Mouse (Mus musculus) forebrain, embryonic 11.5 days (tissue): Measurements from ENCODE around the gene Abhd10. TPM values are rescaled to one million over a fixed set of nuclear protein-coding genes. Genes with fewer than 3 reads are reported as not detected.

ENCODE experiments used
- ATAC-seq: fragments of 200-750 bp; cut with Nextera tagmentation; replicated peaks from 2 replicates; pipeline ENCODE4 v1.8.0; 2017; ENCODE audit warnings: moderate TSS enrichment; ENCODE audit not compliant: low FRiP score
- DNase-seq: peaks from one replicate; pipeline ENCODE4 v3.0.0-alpha.2; 2017; ENCODE audit warnings: low spot score
- H3K27ac ChIP-seq: fragments of 300-500 bp; sonication (generic); 2 replicates; pipeline ENCODE4 v1.5.1; 2014; ENCODE audit warnings: low read depth, low read length
- H3K27me3 ChIP-seq: fragments of 300-500 bp; sonication (generic); 2 replicates; pipeline ENCODE4 v1.6.1; 2014; ENCODE audit warnings: mild to moderate bottlenecking, low read length, mixed read lengths; ENCODE audit not compliant: control insufficient read depth, insufficient read depth
- H3K36me3 ChIP-seq: fragments of 300-500 bp; sonication (generic); 2 replicates; pipeline ENCODE4 v1.6.1; 2014; ENCODE audit warnings: mild to moderate bottlenecking, low read length, moderate library complexity, mixed read lengths; ENCODE audit not compliant: control insufficient read depth, insufficient read depth
- H3K4me1 ChIP-seq: fragments of 300-500 bp; sonication (generic); replicated peaks from 2 replicates; pipeline ENCODE4 v1.6.1; 2014; ENCODE audit warnings: low read length, mixed read lengths; ENCODE audit not compliant: control insufficient read depth, insufficient read depth
- H3K4me2 ChIP-seq: fragments of 300-500 bp; sonication (generic); 2 replicates; pipeline ENCODE4 v1.6.1; 2014; ENCODE audit warnings: low read depth, mild to moderate bottlenecking, low read length, moderate library complexity, mixed read lengths; ENCODE audit not compliant: severe bottlenecking
- H3K4me3 ChIP-seq: fragments of 300-500 bp; sonication (generic); 2 replicates; pipeline ENCODE4 v1.5.1; 2014; ENCODE audit warnings: low read depth, low read length
- H3K9ac ChIP-seq: fragments of 300-500 bp; sonication (generic); 2 replicates; pipeline ENCODE4 v1.6.1; 2014; ENCODE audit warnings: low read length
- H3K9me3 ChIP-seq: fragments of 300-500 bp; sonication (generic); 2 replicates; pipeline ENCODE4 v1.6.1; 2016; ENCODE audit warnings: low read length, mixed read lengths; ENCODE audit not compliant: control insufficient read depth
- WGBS: fragments of 180-500 bp; shearing (Covaris S2); extraction: QIAGEN DNeasy Blood & Tissue Kit; methylation state at CpG from one replicate; pipeline ENCODE4 v1.1.7; 2014; 5-methylcytosine and 5-hydroxymethylcytosine counted together
- polyA plus RNA-seq: library from polyadenylated mRNA; unstranded; fragments of >200 nt; fragmentation: Nextera tagmentation; extraction: Ambion mirVana; gene quantifications from 2 replicates; pipeline ENCODE4 v1.2.1, GENCODE M21; 2014

Abhd10 gene
- polyA plus RNA-seq, 1 experiment from 2014 or later = 36.2 TPM

GRCm38 (mm10) chr16:45756855-45757254 lies 14.1 kb upstream of the Abhd10 start:
- H3K9ac ChIP-seq = no peak overlapping the region
- H3K27me3 ChIP-seq = no peaks in the 10 kb centered on the region
- H3K27ac ChIP-seq = no peak overlapping the region
- WGBS = 47% methylated on average over 9 of the region's 9 CpGs
- H3K9me3 ChIP-seq = no peaks in the 10 kb centered on the region
- no peaks in the 10 kb centered on the region for H3K4me1 ChIP-seq
- H3K4me3 ChIP-seq = no peak overlapping the region
- DNase-seq (no peak), ATAC-seq (peak; percentile 66; the same call in 1 of the 2 replicates)
- no peaks in the 10 kb centered on the region; the same call in 1 of the 2 replicates for H3K36me3 ChIP-seq
- no peak overlapping the region for H3K4me2 ChIP-seq

GRCm38 (mm10) chr16:45743591-45744144 lies 913 bp upstream of the Abhd10 start:
- no peak overlapping the region for H3K4me3 ChIP-seq
- no peaks in the 10 kb centered on the region for H3K36me3 ChIP-seq
- no peak overlapping the region for H3K27ac ChIP-seq
- no peaks in the 10 kb centered on the region for H3K9me3 ChIP-seq
- ATAC-seq = no peak
- peak overlapping the region; percentile 59; the same call in 1 of the 2 replicates for H3K4me2 ChIP-seq
- H3K4me1 ChIP-seq = 0 out of 2 replicates have a peak, but pooled peaks cover 5% of the 10 kb centered on the region
- DNase-seq = no peak
- 67% methylated on average over 4 of the region's 4 CpGs for WGBS
- no peak overlapping the region for H3K9ac ChIP-seq
- no peaks in the 10 kb centered on the region for H3K27me3 ChIP-seq

- Histone ChIP-seq H3K4me2 (no peak overlapping the region), H3K4me3 (no peak overlapping the region), H3K4me1 (0 out of 2 replicates have a peak, but pooled peaks cover 3% of the 10 kb centered on the region), H3K9me3 (no peaks in the 10 kb centered on the region), H3K9ac (no peak overlapping the region), H3K27ac (no peak overlapping the region), H3K27me3 (no peaks in the 10 kb centered on the region), H3K36me3 (peaks cover 3% of the 10 kb centered on the region; the same call in 1 of the 2 replicates)
- 92% methylated on average over 8 of the region's 8 CpGs for WGBS
- DNase-seq (no peak), ATAC-seq (no peak)
These were observed 4.9 kb downstream of the Abhd10 start for GRCm38 (mm10) chr16:45737880-45738279.

- Histone ChIP-seq H3K9ac (no peak overlapping the region), H3K4me3 (no peak overlapping the region), H3K4me1 (0 out of 2 replicates have a peak, but pooled peaks cover 3% of the 10 kb centered on the region), H3K27ac (no peak overlapping the region), H3K9me3 (no peaks in the 10 kb centered on the region), H3K36me3 (peaks cover 3% of the 10 kb centered on the region; the same call in 1 of the 2 replicates), H3K4me2 (no peak overlapping the region), H3K27me3 (no peaks in the 10 kb centered on the region)
- DNase-seq (no peak), ATAC-seq (no peak)
- 95% methylated on average over 3 of the region's 3 CpGs for WGBS
These were observed 6.0 kb downstream of the Abhd10 start for GRCm38 (mm10) chr16:45736724-45737123.

- WGBS = 87% methylated on average over 5 of the region's 5 CpGs
- no peak overlapping the region for H3K4me2 ChIP-seq
- H3K27me3 ChIP-seq = no peaks in the 10 kb centered on the region
- no peak overlapping the region for H3K9ac ChIP-seq
- DNase-seq = no peak
- H3K4me3 ChIP-seq = no peak overlapping the region
- no peak for ATAC-seq
- no peaks in the 10 kb centered on the region for H3K9me3 ChIP-seq
- no peak overlapping the region for H3K27ac ChIP-seq
- H3K36me3 ChIP-seq = no peaks in the 10 kb centered on the region; the same call in 1 of the 2 replicates
- peaks cover 6% of the 10 kb centered on the region; the same call in 1 of the 2 replicates for H3K4me1 ChIP-seq
These were observed 13.6 kb downstream of the Abhd10 start for GRCm38 (mm10) chr16:45729163-45729562.

- Histone ChIP-seq H3K4me1 (peaks cover 11% of the 10 kb centered on the region), H3K27ac (peak overlapping the region; percentile 96)
- WGBS = 0% methylated on average over 10 of the region's 10 CpGs
These were observed 18.0 kb downstream of the Abhd10 start for GRCm38 (mm10) chr16:45724742-45725102.

GRCm38 (mm10) chr16:45724061-45724741 lies 18.6 kb downstream of the Abhd10 start, which contains the start of gene Tagln3:
Gene Tagln3 (minus strand): TSS chr16:45724608.
- Histone ChIP-seq H3K4me2 (peak within 1 kb of the TSS; percentile 76), H3K4me3 (peak within 1 kb of the TSS; percentile 67), H3K27ac (peak within 1 kb of the TSS; percentile 96), H3K4me1 (peaks cover 11% of the 10 kb centered on the region), H3K9ac (peak within 1 kb of the TSS; percentile 92), H3K27me3 (no peaks in the 10 kb centered on the region), H3K36me3 (no peaks in the 10 kb centered on the region; the same call in 1 of the 2 replicates), H3K9me3 (no peaks in the 10 kb centered on the region)
- WGBS = under 1% methylated on average over 30 of the region's 30 CpGs
- ATAC-seq = peak; percentile 86
- DNase-seq = peak; percentile 89

More at GRCm38 (mm10) chr16:45724742-45725102, 18.0 kb downstream of the Abhd10 start:
- Histone ChIP-seq H3K4me2 (peak overlapping the region; percentile 76), H3K9me3 (no peaks in the 10 kb centered on the region), H3K9ac (peak overlapping the region; percentile 92), H3K36me3 (no peaks in the 10 kb centered on the region; the same call in 1 of the 2 replicates), H3K27me3 (no peaks in the 10 kb centered on the region), H3K4me3 (peak overlapping the region; percentile 67)
- ATAC-seq = peak; percentile 89
- DNase-seq = peak; percentile 85

GRCm38 (mm10) chr16:45723172-45723901 lies 19.4 kb downstream of the Abhd10 start:
- Histone ChIP-seq H3K36me3 (peaks cover 5% of the 10 kb centered on the region), H3K4me2 (peak overlapping the region; percentile 76), H3K9me3 (no peaks in the 10 kb centered on the region), H3K9ac (peak overlapping the region; percentile 92), H3K27ac (peak overlapping the region; percentile 96), H3K4me1 (peaks cover 11% of the 10 kb centered on the region), H3K4me3 (peak overlapping the region; percentile 67), H3K27me3 (no peaks in the 10 kb centered on the region)
- ATAC-seq = peak; percentile 36
- 51% methylated on average over 6 of the region's 6 CpGs for WGBS
- DNase-seq = no peak
